Mouse (Mus musculus) 3T3-L1 (cell line): ENCODE measurements around the gene Tal1.

Experiments
- DNase-seq: peaks from one replicate; pipeline ENCODE4 v3.0.0-alpha.2; 2015; ENCODE audit warnings: low read depth, low spot score

Gene Tal1

GRCm38 (mm10) chr4:115111167-115111566 is 54.9 kb downstream of the Tal1 start:
- no peak for DNase-seq

- DNase-seq: no peak
Measured at GRCm38 (mm10) chr4:115113266-115113665, 57.0 kb downstream of the Tal1 start.

- no peak for DNase-seq
Measured at GRCm38 (mm10) chr4:115119642-115120041, 63.4 kb downstream of the Tal1 start.

GRCm38 (mm10) chr4:115121162-115121561 is 64.9 kb downstream of the Tal1 start:
- DNase-seq: no peak
